Mouse (Mus musculus): ENCODE measurements at regions not wholly inside any gene's neighbourhood (a gene's known extent, or its start where the extent isn't known, plus 50 kb on each side); places are given as distances from the start of the nearest gene placed in this dataset.

- TF ChIP-seq EP300 (optimal IDR thresholded peaks at IDR 0.05), result no peak
- no peak for TF ChIP-seq CTCF (IDR thresholded peaks at IDR 0.05; ENCODE audit: low read depth)
- DNase-seq (ENCODE audit: low spot score), result no peak
- H3K4me2 ChIP-seq (replicated peaks; ENCODE audit: low read depth), result no peak overlapping the region
Observed at GRCm38 (mm10) chr1:185079331-185079880, 80.0 kb upstream of the Mark1 start.

GRCm38 (mm10) chr1:185074001-185074400, 74.6 kb upstream of the Mark1 start:
- H3K9me3 ChIP-seq (ENCODE audit: control insufficient read depth, low read length), result no peaks in the 10 kb centered on the region
- DNase-seq (ENCODE audit: low spot score), result no peak
- H3K4me1 ChIP-seq (replicated peaks; ENCODE audit: control insufficient read depth, insufficient read depth), result no peaks in the 10 kb centered on the region
- WGBS, result 81% methylated on average over 5 of the region's 5 CpGs
- H3K4me2 ChIP-seq (replicated peaks; ENCODE audit: low read depth), result no peak overlapping the region
- H3K27me3 ChIP-seq (ENCODE audit: control insufficient read depth, insufficient read depth, low read length), result no peaks in the 10 kb centered on the region
- no peak overlapping the region for H3K27ac ChIP-seq (replicated peaks)
- H3K36me3 ChIP-seq (ENCODE audit: control insufficient read depth, insufficient read depth, low read length), result no peaks in the 10 kb centered on the region
- TF ChIP-seq CTCF (IDR thresholded peaks at IDR 0.05; ENCODE audit: low read depth) (no peak), EP300 (optimal IDR thresholded peaks at IDR 0.05) (no peak)
- no peak for ATAC-seq (ENCODE audit: low FRiP score, low TSS enrichment)
- H3K9ac ChIP-seq (ENCODE audit: low read length), result no peak overlapping the region
- no peak overlapping the region for H3K4me3 ChIP-seq (ENCODE audit: low read depth, low read length)

More at GRCm38 (mm10) chr1:185079331-185079880, 80.0 kb upstream of the Mark1 start:
- WGBS, result 28% methylated on average over 5 of the region's 5 CpGs
- Histone ChIP-seq H3K4me3 (ENCODE audit: low read depth, low read length) (no peak overlapping the region), H3K27me3 (ENCODE audit: control insufficient read depth, insufficient read depth, low read length) (no peaks in the 10 kb centered on the region), H3K36me3 (ENCODE audit: control insufficient read depth, insufficient read depth, low read length) (no peaks in the 10 kb centered on the region), H3K9ac (ENCODE audit: low read length) (no peak overlapping the region), H3K27ac (replicated peaks) (no peak overlapping the region), H3K9me3 (ENCODE audit: control insufficient read depth, low read length) (no peaks in the 10 kb centered on the region), H3K4me1 (replicated peaks; ENCODE audit: control insufficient read depth, insufficient read depth) (no peaks in the 10 kb centered on the region)
- ATAC-seq (ENCODE audit: low FRiP score, low TSS enrichment), result no peak

- H3K4me3 ChIP-seq (ENCODE audit: low read depth, low read length), result no peak overlapping the region
- ATAC-seq (ENCODE audit: low FRiP score, low TSS enrichment) (no peak), DNase-seq (ENCODE audit: low spot score) (no peak)
- H3K4me1 ChIP-seq (replicated peaks; ENCODE audit: control insufficient read depth, insufficient read depth), result no peaks in the 10 kb centered on the region
- H3K27ac ChIP-seq (replicated peaks), result no peak overlapping the region
- H3K9ac ChIP-seq (ENCODE audit: low read length), result no peak overlapping the region
- no peaks in the 10 kb centered on the region for H3K9me3 ChIP-seq (ENCODE audit: control insufficient read depth, low read length)
- WGBS, result 63% methylated on average over 6 of the region's 6 CpGs
- no peak for TF ChIP-seq CTCF (IDR thresholded peaks at IDR 0.05; ENCODE audit: low read depth)
- no peak for TF ChIP-seq EP300 (optimal IDR thresholded peaks at IDR 0.05)
- H3K27me3 ChIP-seq (ENCODE audit: control insufficient read depth, insufficient read depth, low read length), result no peaks in the 10 kb centered on the region
- H3K4me2 ChIP-seq (replicated peaks; ENCODE audit: low read depth), result no peak overlapping the region
- no peaks in the 10 kb centered on the region for H3K36me3 ChIP-seq (ENCODE audit: control insufficient read depth, insufficient read depth, low read length)
Observed at GRCm38 (mm10) chr1:185072766-185073165, 73.4 kb upstream of the Mark1 start.

GRCm38 (mm10) chr1:185071566-185071965, 72.2 kb upstream of the Mark1 start:
- Histone ChIP-seq H3K9ac (ENCODE audit: low read length) (no peak overlapping the region), H3K27ac (replicated peaks) (no peak overlapping the region), H3K9me3 (ENCODE audit: control insufficient read depth, low read length) (no peaks in the 10 kb centered on the region), H3K4me3 (ENCODE audit: low read depth, low read length) (no peak overlapping the region), H3K4me1 (replicated peaks; ENCODE audit: control insufficient read depth, insufficient read depth) (no peaks in the 10 kb centered on the region), H3K27me3 (ENCODE audit: control insufficient read depth, insufficient read depth, low read length) (no peaks in the 10 kb centered on the region), H3K36me3 (ENCODE audit: control insufficient read depth, insufficient read depth, low read length) (no peaks in the 10 kb centered on the region), H3K4me2 (replicated peaks; ENCODE audit: low read depth) (no peak overlapping the region)
- DNase-seq (ENCODE audit: low spot score) (no peak), ATAC-seq (ENCODE audit: low FRiP score, low TSS enrichment) (no peak)
- TF ChIP-seq EP300 (optimal IDR thresholded peaks at IDR 0.05), result no peak
- 38% methylated on average over 7 of the region's 7 CpGs for WGBS

- Histone ChIP-seq H3K4me2 (replicated peaks; ENCODE audit: low read depth) (no peak overlapping the region), H3K36me3 (ENCODE audit: control insufficient read depth, insufficient read depth, low read length) (no peaks in the 10 kb centered on the region), H3K27ac (replicated peaks) (no peak overlapping the region), H3K9me3 (ENCODE audit: control insufficient read depth, low read length) (no peaks in the 10 kb centered on the region), H3K4me3 (ENCODE audit: low read depth, low read length) (no peak overlapping the region), H3K27me3 (ENCODE audit: control insufficient read depth, insufficient read depth, low read length) (no peaks in the 10 kb centered on the region), H3K9ac (ENCODE audit: low read length) (no peak overlapping the region), H3K4me1 (replicated peaks; ENCODE audit: control insufficient read depth, insufficient read depth) (no peaks in the 10 kb centered on the region)
- 79% methylated on average over 3 of the region's 3 CpGs for WGBS
- no peak for ATAC-seq (ENCODE audit: low FRiP score, low TSS enrichment)
- no peak for DNase-seq (ENCODE audit: low spot score)
- TF ChIP-seq EP300 (optimal IDR thresholded peaks at IDR 0.05), result no peak
- TF ChIP-seq CTCF (IDR thresholded peaks at IDR 0.05; ENCODE audit: low read depth), result no peak
Observed at GRCm38 (mm10) chr1:185070853-185071149, 71.4 kb upstream of the Mark1 start.

GRCm38 (mm10) chr1:185070062-185070852, 70.9 kb upstream of the Mark1 start:
- 54% methylated on average over 10 of the region's 10 CpGs for WGBS
- no peaks in the 10 kb centered on the region for H3K36me3 ChIP-seq (ENCODE audit: control insufficient read depth, insufficient read depth, low read length)
- DNase-seq (ENCODE audit: low spot score) (no peak), ATAC-seq (ENCODE audit: low FRiP score, low TSS enrichment) (no peak)
- no peaks in the 10 kb centered on the region for H3K4me1 ChIP-seq (replicated peaks; ENCODE audit: control insufficient read depth, insufficient read depth)
- TF ChIP-seq CTCF (IDR thresholded peaks at IDR 0.05; ENCODE audit: low read depth) (no peak), EP300 (optimal IDR thresholded peaks at IDR 0.05) (no peak)
- H3K4me3 ChIP-seq (ENCODE audit: low read depth, low read length), result no peak overlapping the region
- H3K27ac ChIP-seq (replicated peaks), result no peak overlapping the region
- H3K27me3 ChIP-seq (ENCODE audit: control insufficient read depth, insufficient read depth, low read length), result no peaks in the 10 kb centered on the region
- no peak overlapping the region for H3K9ac ChIP-seq (ENCODE audit: low read length)
- no peak overlapping the region for H3K4me2 ChIP-seq (replicated peaks; ENCODE audit: low read depth)
- H3K9me3 ChIP-seq (ENCODE audit: control insufficient read depth, low read length), result no peaks in the 10 kb centered on the region
